Mouse (Mus musculus) liver, embryonic 15.5 days (tissue): ENCODE results near the gene Kdf1. TPM values are rescaled to one million over a fixed set of nuclear protein-coding genes. Genes with fewer than 3 reads are reported as not detected.

Experiments used
- ATAC-seq: fragments of 200-750 bp; cut with Nextera tagmentation; 2 replicates; pipeline ENCODE4 v1.8.0; 2017; ENCODE audit warnings: moderate number of reproducible peaks, mild to moderate bottlenecking, moderate library complexity; ENCODE audit not compliant: insufficient read depth
- H3K27ac ChIP-seq: fragments of 300-500 bp; sonication (generic); replicated peaks from 2 replicates; pipeline ENCODE4 v1.5.1; 2015; ENCODE audit warnings: mild to moderate bottlenecking, inconsistent platforms
- H3K27me3 ChIP-seq: fragments of 300-500 bp; sonication (generic); 2 replicates; pipeline ENCODE4 v1.6.1; 2015; ENCODE audit warnings: mild to moderate bottlenecking, inconsistent platforms
- H3K36me3 ChIP-seq: fragments of 300-500 bp; sonication (generic); replicated peaks from 2 replicates; pipeline ENCODE4 v1.6.1; 2015; ENCODE audit warnings: moderate library complexity, mild to moderate bottlenecking, inconsistent platforms
- H3K4me1 ChIP-seq: fragments of 300-500 bp; sonication (generic); replicated peaks from 2 replicates; pipeline ENCODE4 v1.6.1; 2015; ENCODE audit warnings: inconsistent platforms
- H3K4me2 ChIP-seq: fragments of 300-500 bp; sonication (generic); 2 replicates; pipeline ENCODE4 v1.6.1; 2015; ENCODE audit warnings: moderate library complexity, mild to moderate bottlenecking, inconsistent platforms
- H3K4me3 ChIP-seq: fragments of 300-500 bp; sonication (generic); replicated peaks from 2 replicates; pipeline ENCODE4 v1.5.1; 2015; ENCODE audit warnings: mild to moderate bottlenecking, inconsistent platforms
- H3K9ac ChIP-seq: fragments of 300-500 bp; sonication (generic); 2 replicates; pipeline ENCODE4 v1.6.1; 2015; ENCODE audit warnings: moderate library complexity, mild to moderate bottlenecking, inconsistent platforms
- H3K9me3 ChIP-seq: fragments of 300-500 bp; sonication (generic); replicated peaks from 2 replicates; pipeline ENCODE4 v1.6.1; 2016; ENCODE audit warnings: inconsistent platforms
- WGBS: fragments of 180-500 bp; shearing (Covaris S2); methylation state at CpG from one replicate; pipeline ENCODE4 v1.1.7; 2015; ENCODE audit warnings: mixed read lengths; ENCODE audit not compliant: insufficient replicate concordance; 5-methylcytosine and 5-hydroxymethylcytosine counted together
- polyA plus RNA-seq: library from polyadenylated mRNA; unstranded; fragments of >200 nt; fragmentation: Nextera tagmentation; extraction: Ambion mirVana; gene quantifications from 2 replicates; pipeline ENCODE4 v1.2.1, GENCODE M21; 2015

Kdf1 gene
- polyA plus RNA-seq = 1.0 and 1.5 TPM in 2 replicates

- ATAC-seq = peak; percentile 52
- Histone ChIP-seq H3K4me3 (peak within 1 kb of the TSS; percentile 54), H3K27ac (no peak within 1 kb of the TSS)
Observed at GRCm38 (mm10) chr4:133518601-133519368, at the start of gene Kdf1. Gene Kdf1, plus strand, starts transcription at chr4:133518963.

GRCm38 (mm10) chr4:133469122-133469521 is 49.6 kb upstream of the Kdf1 start:
- 21% methylated on average over 12 of the region's 12 CpGs for WGBS
- Histone ChIP-seq H3K4me2 (no peak overlapping the region), H3K27ac (no peak overlapping the region), H3K27me3 (peaks cover 42% of the 10 kb centered on the region), H3K4me3 (no peak overlapping the region), H3K36me3 (no peaks in the 10 kb centered on the region), H3K9ac (no peak overlapping the region), H3K9me3 (no peaks in the 10 kb centered on the region), H3K4me1 (peaks cover 6% of the 10 kb centered on the region)
- ATAC-seq = no peak

More at GRCm38 (mm10) chr4:133518601-133519368, at the start of gene Kdf1:
- Histone ChIP-seq H3K36me3 (no peaks in the 10 kb centered on the region), H3K9ac (no peak within 1 kb of the TSS; the same call in 1 of the 2 replicates), H3K27me3 (peaks cover 71% of the 10 kb centered on the region), H3K4me2 (peak within 1 kb of the TSS; percentile 61), H3K9me3 (no peaks in the 10 kb centered on the region), H3K4me1 (peaks cover 8% of the 10 kb centered on the region; the same call in 1 of the 2 replicates)
- 7% methylated on average over 63 of the region's 69 CpGs for WGBS

GRCm38 (mm10) chr4:133471135-133471821 is 47.5 kb upstream of the Kdf1 start:
- Histone ChIP-seq H3K36me3 (no peaks in the 10 kb centered on the region), H3K4me2 (no peak overlapping the region), H3K9ac (no peak overlapping the region), H3K4me3 (no peak overlapping the region), H3K9me3 (no peaks in the 10 kb centered on the region), H3K27ac (no peak overlapping the region), H3K4me1 (peaks cover 6% of the 10 kb centered on the region), H3K27me3 (peaks cover 60% of the 10 kb centered on the region)
- 59% methylated on average over 7 of the region's 7 CpGs for WGBS
- no peak for ATAC-seq

- 48% methylated on average over 2 of the region's 2 CpGs for WGBS
- Histone ChIP-seq H3K9ac (no peak overlapping the region), H3K27ac (no peak overlapping the region), H3K9me3 (no peaks in the 10 kb centered on the region), H3K4me3 (no peak overlapping the region), H3K27me3 (peaks cover 64% of the 10 kb centered on the region), H3K36me3 (no peaks in the 10 kb centered on the region), H3K4me1 (no peaks in the 10 kb centered on the region; the same call in 1 of the 2 replicates), H3K4me2 (no peak overlapping the region)
- no peak for ATAC-seq
Observed at GRCm38 (mm10) chr4:133473833-133474232, 44.9 kb upstream of the Kdf1 start.

- H3K4me3 ChIP-seq = peak within 1 kb of the TSS; percentile 53
- H3K9me3 ChIP-seq = no peaks in the 10 kb centered on the region
- H3K9ac ChIP-seq = peak within 1 kb of the TSS; percentile 30; the same call in 1 of the 2 replicates
- no peaks in the 10 kb centered on the region for H3K36me3 ChIP-seq
- peaks cover 96% of the 10 kb centered on the region for H3K27me3 ChIP-seq
- H3K4me1 ChIP-seq = peaks cover 21% of the 10 kb centered on the region
- ATAC-seq = peak; percentile 99
- 3% methylated on average over 29 of the region's 29 CpGs for WGBS
- no peak within 1 kb of the TSS for H3K27ac ChIP-seq
- peak within 1 kb of the TSS; percentile 77 for H3K4me2 ChIP-seq
Observed at GRCm38 (mm10) chr4:133479458-133480184, 39.1 kb upstream of the Kdf1 start, which contains the start of gene Tent5b. Gene Tent5b, plus strand, starts transcription at chr4:133480132.

- 5% methylated on average over 34 of the region's 34 CpGs for WGBS
- ATAC-seq = no peak
- H3K36me3 ChIP-seq = no peaks in the 10 kb centered on the region
- H3K4me2 ChIP-seq = peak overlapping the region; percentile 77
- H3K9ac ChIP-seq = peak overlapping the region; percentile 30; the same call in 1 of the 2 replicates
- peak overlapping the region; percentile 53 for H3K4me3 ChIP-seq
- H3K9me3 ChIP-seq = no peaks in the 10 kb centered on the region
- H3K4me1 ChIP-seq = peaks cover 21% of the 10 kb centered on the region
- H3K27ac ChIP-seq = no peak overlapping the region
- H3K27me3 ChIP-seq = peaks cover 96% of the 10 kb centered on the region
Observed at GRCm38 (mm10) chr4:133480185-133480537, 38.6 kb upstream of the Kdf1 start.

GRCm38 (mm10) chr4:133480754-133481153 is 38.0 kb upstream of the Kdf1 start:
- ATAC-seq = no peak
- 43% methylated on average over 6 of the region's 6 CpGs for WGBS
- peaks cover 21% of the 10 kb centered on the region for H3K4me1 ChIP-seq
- H3K4me2 ChIP-seq = peak overlapping the region; percentile 77
- H3K27ac ChIP-seq = no peak overlapping the region
- H3K27me3 ChIP-seq = peaks cover 96% of the 10 kb centered on the region
- H3K4me3 ChIP-seq = peak overlapping the region; percentile 53; the same call in 1 of the 2 replicates
- H3K36me3 ChIP-seq = no peaks in the 10 kb centered on the region
- H3K9ac ChIP-seq = no peak overlapping the region
- H3K9me3 ChIP-seq = no peaks in the 10 kb centered on the region

- no peak overlapping the region for H3K4me2 ChIP-seq
- H3K27me3 ChIP-seq = peaks cover 97% of the 10 kb centered on the region
- no peaks in the 10 kb centered on the region for H3K9me3 ChIP-seq
- no peak overlapping the region for H3K9ac ChIP-seq
- no peaks in the 10 kb centered on the region for H3K36me3 ChIP-seq
- H3K4me1 ChIP-seq = peaks cover 21% of the 10 kb centered on the region
- H3K4me3 ChIP-seq = no peak overlapping the region
- H3K27ac ChIP-seq = no peak overlapping the region
- ATAC-seq = no peak
- 19% methylated on average over 4 of the region's 4 CpGs for WGBS
Observed at GRCm38 (mm10) chr4:133481488-133481887, 37.3 kb upstream of the Kdf1 start.

- Histone ChIP-seq H3K27ac (no peak overlapping the region), H3K4me2 (no peak overlapping the region), H3K4me3 (no peak overlapping the region), H3K9me3 (no peaks in the 10 kb centered on the region), H3K4me1 (peaks cover 21% of the 10 kb centered on the region), H3K9ac (no peak overlapping the region), H3K27me3 (peaks cover 90% of the 10 kb centered on the region), H3K36me3 (no peaks in the 10 kb centered on the region)
- WGBS = 73% methylated on average over 3 of the region's 3 CpGs
- ATAC-seq = no peak
Observed at GRCm38 (mm10) chr4:133482479-133482878, 36.3 kb upstream of the Kdf1 start.

GRCm38 (mm10) chr4:133484266-133485025 is 34.3 kb upstream of the Kdf1 start:
- Histone ChIP-seq H3K27ac (no peak overlapping the region), H3K4me2 (0 out of 2 replicates have a peak overlapping the region, but pooled peaks have one; percentile 0), H3K36me3 (no peaks in the 10 kb centered on the region), H3K9me3 (no peaks in the 10 kb centered on the region), H3K27me3 (peaks cover 70% of the 10 kb centered on the region), H3K4me1 (peaks cover 39% of the 10 kb centered on the region), H3K4me3 (no peak overlapping the region), H3K9ac (no peak overlapping the region)
- WGBS = 14% methylated on average over 22 of the region's 22 CpGs
- no peak for ATAC-seq
